Mouse (Mus musculus): ENCODE measurements around the gene Rapgef6. TPM values are rescaled to one million over a fixed set of nuclear protein-coding genes. Genes with fewer than 3 reads are reported as not detected.

Gene Rapgef6
- polyA plus RNA-seq, 1 experiment from 2014 or later, result 28.6 TPM

DNA sequence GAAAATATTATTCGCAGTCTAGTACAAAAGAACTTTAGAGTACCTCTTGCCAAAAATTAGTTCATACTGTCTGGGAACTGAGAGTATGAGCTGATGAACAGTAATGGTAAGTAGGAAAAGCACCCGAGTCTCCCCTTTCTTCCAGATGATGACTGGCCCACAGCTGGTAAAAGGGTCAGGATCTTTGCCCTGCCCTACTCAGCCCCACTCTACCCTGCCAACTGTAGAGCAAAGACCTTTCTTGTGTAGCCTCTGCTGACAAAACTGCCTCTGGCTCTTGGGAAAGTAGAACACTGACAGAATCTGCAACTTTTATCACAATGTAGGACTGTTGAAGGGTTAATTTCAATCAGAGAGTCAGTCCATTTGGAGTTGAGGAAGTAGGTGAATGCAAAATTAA lies 32.3 kb downstream of the Rapgef6 start:
- no peaks in the 10 kb centered on the region for H3K27me3 ChIP-seq (replicated peaks; ENCODE audit: control insufficient read depth, insufficient read depth, low read length)
- H3K9ac ChIP-seq (ENCODE audit: low read depth, low read length), result no peak overlapping the region
- no peak overlapping the region for H3K27ac ChIP-seq (ENCODE audit: low read length)
- H3K9me3 ChIP-seq (ENCODE audit: control insufficient read depth, low read length), result no peaks in the 10 kb centered on the region
- H3K36me3 ChIP-seq (ENCODE audit: control insufficient read depth, insufficient read depth, low read length), result no peaks in the 10 kb centered on the region
- no peak for ATAC-seq
- 90% methylated on average over 2 of the region's 2 CpGs for WGBS
- H3K4me2 ChIP-seq (ENCODE audit: low read depth, low read length), result no peak overlapping the region
- no peak overlapping the region for H3K4me3 ChIP-seq (ENCODE audit: low read length)
- no peaks in the 10 kb centered on the region for H3K4me1 ChIP-seq (ENCODE audit: control insufficient read depth, insufficient read depth, low read length)

DNA sequence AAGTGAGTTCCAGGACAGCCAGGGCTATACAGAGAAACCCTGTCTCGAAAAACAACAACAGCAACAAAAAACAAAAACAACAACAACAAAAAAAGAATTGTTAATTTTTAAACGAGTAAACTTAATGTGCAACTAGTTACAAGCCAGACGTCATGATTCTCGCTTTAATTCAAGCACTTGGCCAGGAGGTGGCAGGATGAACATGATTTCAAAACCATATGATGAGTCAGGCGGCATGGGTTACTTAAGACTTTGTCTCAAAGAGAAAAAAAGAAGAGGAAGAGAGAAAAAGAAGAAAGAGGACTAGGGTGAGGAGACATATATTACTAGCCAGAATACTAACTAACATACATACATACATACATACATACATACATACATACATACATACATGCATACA lies 40.1 kb downstream of the Rapgef6 start:
- Histone ChIP-seq H3K4me2 (ENCODE audit: low read depth, low read length) (no peak overlapping the region), H3K4me1 (ENCODE audit: control insufficient read depth, insufficient read depth, low read length) (no peaks in the 10 kb centered on the region), H3K27me3 (replicated peaks; ENCODE audit: control insufficient read depth, insufficient read depth, low read length) (no peaks in the 10 kb centered on the region), H3K27ac (ENCODE audit: low read length) (no peak overlapping the region), H3K4me3 (ENCODE audit: low read length) (no peak overlapping the region), H3K9ac (ENCODE audit: low read depth, low read length) (no peak overlapping the region), H3K9me3 (ENCODE audit: control insufficient read depth, low read length) (no peaks in the 10 kb centered on the region), H3K36me3 (ENCODE audit: control insufficient read depth, insufficient read depth, low read length) (no peaks in the 10 kb centered on the region)
- 87% methylated on average over 5 of the region's 5 CpGs for WGBS
- ATAC-seq, result no peak

DNA sequence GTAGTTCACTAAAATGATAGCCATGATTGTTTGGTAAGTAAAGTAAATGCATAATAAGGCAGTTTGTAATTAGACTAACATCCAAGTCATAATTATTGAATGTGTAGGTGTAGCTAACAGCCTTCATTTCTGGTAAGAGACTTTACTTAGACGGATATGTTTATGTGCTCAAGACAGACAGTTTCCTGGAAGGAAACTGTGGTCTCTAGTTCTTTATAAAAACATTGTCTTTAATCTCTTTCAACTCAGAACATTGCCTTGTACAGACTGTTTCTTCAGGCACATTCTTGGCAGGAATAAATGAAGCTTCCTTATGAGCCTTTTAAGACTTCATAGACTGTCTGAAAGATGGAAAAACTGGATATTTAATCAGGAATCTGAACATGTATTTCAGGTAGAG lies 45.3 kb downstream of the Rapgef6 start:
- Histone ChIP-seq H3K9me3 (ENCODE audit: control insufficient read depth, low read length) (no peaks in the 10 kb centered on the region), H3K9ac (ENCODE audit: low read depth, low read length) (no peak overlapping the region), H3K4me1 (ENCODE audit: control insufficient read depth, insufficient read depth, low read length) (no peaks in the 10 kb centered on the region), H3K36me3 (ENCODE audit: control insufficient read depth, insufficient read depth, low read length) (no peaks in the 10 kb centered on the region), H3K4me2 (ENCODE audit: low read depth, low read length) (no peak overlapping the region), H3K27me3 (replicated peaks; ENCODE audit: control insufficient read depth, insufficient read depth, low read length) (no peaks in the 10 kb centered on the region), H3K4me3 (ENCODE audit: low read length) (no peak overlapping the region), H3K27ac (ENCODE audit: low read length) (no peak overlapping the region)
- WGBS, result 48% methylated on average over 1 of the region's 1 CpGs
- no peak for ATAC-seq

- H3K4me1 ChIP-seq (ENCODE audit: control insufficient read depth, insufficient read depth, low read length), result no peaks in the 10 kb centered on the region
- H3K4me3 ChIP-seq (ENCODE audit: low read length), result no peak overlapping the region
- no peaks in the 10 kb centered on the region for H3K27me3 ChIP-seq (replicated peaks; ENCODE audit: control insufficient read depth, insufficient read depth, low read length)
- no peak overlapping the region for H3K4me2 ChIP-seq (ENCODE audit: low read depth, low read length)
- H3K27ac ChIP-seq (ENCODE audit: low read length), result no peak overlapping the region
- WGBS, result 91% methylated on average over 2 of the region's 2 CpGs
- H3K9me3 ChIP-seq (ENCODE audit: control insufficient read depth, low read length), result no peaks in the 10 kb centered on the region
- ATAC-seq, result no peak
- H3K36me3 ChIP-seq (ENCODE audit: control insufficient read depth, insufficient read depth, low read length), result no peaks in the 10 kb centered on the region
- H3K9ac ChIP-seq (ENCODE audit: low read depth, low read length), result no peak overlapping the region
These were observed 52.1 kb downstream of the Rapgef6 start for GRCm38 (mm10) chr11:54574741-54575140.

DNA sequence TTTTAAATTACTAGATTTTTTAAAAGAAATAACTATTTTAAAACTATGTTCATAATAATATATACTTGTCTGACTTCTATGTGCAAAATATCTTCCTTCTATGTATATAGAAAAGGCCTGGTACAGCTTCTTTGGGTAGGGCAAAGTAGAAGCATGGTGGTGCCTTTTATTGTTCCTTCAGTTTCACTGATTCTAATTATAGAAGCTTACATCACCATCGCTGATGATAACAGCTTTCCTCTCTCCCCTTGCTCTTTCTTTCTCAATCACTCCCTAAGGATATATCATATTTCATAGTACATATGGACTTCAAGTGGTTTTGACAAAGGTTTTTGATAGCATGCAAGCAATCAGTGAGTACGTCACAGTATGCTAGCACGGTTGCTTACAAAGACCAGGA lies 69.9 kb downstream of the Rapgef6 start:
- ATAC-seq, result 0 out of 2 replicates have a peak, but pooled peaks have one; percentile 42
- 60% methylated on average over 3 of the region's 3 CpGs for WGBS
- H3K4me1 ChIP-seq (ENCODE audit: control insufficient read depth, insufficient read depth, low read length), result 0 out of 2 replicates have a peak, but pooled peaks cover 4% of the 10 kb centered on the region

DNA sequence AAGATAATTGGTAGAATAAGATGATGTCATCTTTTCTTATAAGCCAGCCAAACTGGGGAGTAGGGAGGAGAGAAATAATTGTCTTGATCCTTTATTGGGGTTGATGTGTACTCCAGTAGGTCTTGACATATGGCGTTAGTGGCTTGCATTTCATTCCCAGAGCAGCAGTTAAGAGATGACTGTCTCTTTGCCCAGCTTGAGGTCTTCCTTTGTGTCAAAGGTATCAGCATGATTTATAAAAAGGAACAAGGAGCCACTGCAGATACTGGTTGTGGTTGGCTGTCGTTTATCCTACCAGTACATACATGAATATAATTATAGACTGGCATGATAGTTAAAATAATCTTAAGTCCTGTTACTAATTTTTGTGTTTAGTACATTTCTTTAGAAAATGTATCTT lies 71.4 kb downstream of the Rapgef6 start:
- Histone ChIP-seq H3K27me3 (replicated peaks; ENCODE audit: control insufficient read depth, insufficient read depth, low read length) (no peaks in the 10 kb centered on the region), H3K4me1 (ENCODE audit: control insufficient read depth, insufficient read depth, low read length) (peaks cover 7% of the 10 kb centered on the region; the same call in 1 of the 2 replicates), H3K27ac (ENCODE audit: low read length) (no peak overlapping the region), H3K36me3 (ENCODE audit: control insufficient read depth, insufficient read depth, low read length) (no peaks in the 10 kb centered on the region), H3K9me3 (ENCODE audit: control insufficient read depth, low read length) (no peaks in the 10 kb centered on the region), H3K9ac (ENCODE audit: low read depth, low read length) (no peak overlapping the region), H3K4me2 (ENCODE audit: low read depth, low read length) (no peak overlapping the region), H3K4me3 (ENCODE audit: low read length) (no peak overlapping the region)
- no peak for ATAC-seq
- WGBS, result 77% methylated on average over 2 of the region's 2 CpGs

More for the DNA sequence above, 69.9 kb downstream of the Rapgef6 start:
- no peaks in the 10 kb centered on the region for H3K36me3 ChIP-seq (ENCODE audit: control insufficient read depth, insufficient read depth, low read length)
- no peak overlapping the region for H3K4me3 ChIP-seq (ENCODE audit: low read length)
- H3K27ac ChIP-seq (ENCODE audit: low read length), result no peak overlapping the region
- H3K9me3 ChIP-seq (ENCODE audit: control insufficient read depth, low read length), result no peaks in the 10 kb centered on the region
- H3K9ac ChIP-seq (ENCODE audit: low read depth, low read length), result no peak overlapping the region
- H3K4me2 ChIP-seq (ENCODE audit: low read depth, low read length), result no peak overlapping the region
- no peaks in the 10 kb centered on the region for H3K27me3 ChIP-seq (replicated peaks; ENCODE audit: control insufficient read depth, insufficient read depth, low read length)

DNA sequence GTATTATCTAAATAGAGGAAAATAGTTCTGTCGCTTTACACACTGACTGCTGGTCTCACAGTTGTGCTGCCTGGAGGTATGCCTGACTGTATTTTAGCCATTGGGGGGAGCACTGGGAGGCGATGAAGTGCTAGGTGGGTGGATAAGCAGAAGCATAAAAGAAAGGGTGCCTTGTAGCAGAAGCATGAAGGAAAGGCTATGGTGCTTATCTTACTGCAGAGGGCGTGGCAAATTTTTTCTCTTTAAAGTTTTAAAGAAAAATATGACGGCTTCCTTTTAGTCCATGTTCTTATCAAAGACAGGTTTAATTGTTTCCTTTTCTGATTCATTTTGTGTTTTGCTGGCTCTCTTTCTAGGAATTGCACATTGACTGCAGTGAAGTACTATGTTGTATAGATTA lies 72.4 kb downstream of the Rapgef6 start:
- Histone ChIP-seq H3K27me3 (replicated peaks; ENCODE audit: control insufficient read depth, insufficient read depth, low read length) (no peaks in the 10 kb centered on the region), H3K4me2 (ENCODE audit: low read depth, low read length) (no peak overlapping the region), H3K4me1 (ENCODE audit: control insufficient read depth, insufficient read depth, low read length) (peaks cover 7% of the 10 kb centered on the region; the same call in 1 of the 2 replicates), H3K9me3 (ENCODE audit: control insufficient read depth, low read length) (no peaks in the 10 kb centered on the region), H3K27ac (ENCODE audit: low read length) (no peak overlapping the region), H3K9ac (ENCODE audit: low read depth, low read length) (no peak overlapping the region), H3K4me3 (ENCODE audit: low read length) (no peak overlapping the region), H3K36me3 (ENCODE audit: control insufficient read depth, insufficient read depth, low read length) (no peaks in the 10 kb centered on the region)
- peak; percentile 46; the same call in 1 of the 2 replicates for ATAC-seq
- 54% methylated on average over 4 of the region's 4 CpGs for WGBS

DNA sequence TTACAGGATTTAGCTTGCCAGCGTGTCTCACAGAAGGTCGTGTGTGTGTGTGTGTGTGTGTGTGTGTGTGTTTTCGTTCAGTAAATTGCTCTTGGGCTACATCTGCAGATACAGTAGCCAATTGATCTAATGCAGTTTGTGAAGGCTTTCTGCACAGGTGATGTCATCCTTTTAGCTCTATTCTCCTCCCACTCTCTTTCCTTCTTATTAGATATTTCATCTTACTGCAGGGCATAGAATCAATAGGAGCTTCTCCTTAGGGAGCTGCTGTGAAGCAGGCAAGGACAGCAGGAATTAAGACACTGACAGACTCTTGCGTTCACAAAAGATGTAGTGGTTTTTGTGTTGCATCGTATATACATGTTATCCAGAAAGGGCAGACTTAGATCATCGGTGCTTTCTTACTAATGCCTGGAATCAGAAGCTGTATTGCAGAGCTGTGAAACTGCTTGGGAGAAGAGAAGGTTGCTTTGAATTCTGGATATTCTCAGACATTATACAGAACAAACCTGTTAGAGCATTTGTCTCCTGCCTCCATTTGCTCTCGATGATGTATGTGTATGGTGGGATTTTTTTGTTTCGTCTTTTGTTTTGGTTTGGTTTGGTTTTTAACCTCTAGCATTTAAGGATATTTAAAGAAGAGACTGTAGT lies 73.4 kb downstream of the Rapgef6 start:
- Histone ChIP-seq H3K9me3 (ENCODE audit: control insufficient read depth, low read length) (no peaks in the 10 kb centered on the region), H3K4me1 (ENCODE audit: control insufficient read depth, insufficient read depth, low read length) (peaks cover 7% of the 10 kb centered on the region; the same call in 1 of the 2 replicates), H3K9ac (ENCODE audit: low read depth, low read length) (no peak overlapping the region), H3K4me3 (ENCODE audit: low read length) (no peak overlapping the region), H3K27me3 (replicated peaks; ENCODE audit: control insufficient read depth, insufficient read depth, low read length) (no peaks in the 10 kb centered on the region), H3K27ac (ENCODE audit: low read length) (no peak overlapping the region), H3K36me3 (ENCODE audit: control insufficient read depth, insufficient read depth, low read length) (no peaks in the 10 kb centered on the region), H3K4me2 (ENCODE audit: low read depth, low read length) (no peak overlapping the region)
- WGBS, result 73% methylated on average over 8 of the region's 8 CpGs
- ATAC-seq, result no peak

- no peak overlapping the region for H3K4me3 ChIP-seq (ENCODE audit: low read length)
- H3K4me1 ChIP-seq (ENCODE audit: control insufficient read depth, insufficient read depth, low read length), result peaks cover 5% of the 10 kb centered on the region; the same call in 1 of the 2 replicates
- H3K9me3 ChIP-seq (ENCODE audit: control insufficient read depth, low read length), result no peaks in the 10 kb centered on the region
- H3K27ac ChIP-seq (ENCODE audit: low read length), result no peak overlapping the region
- WGBS, result 48% methylated on average over 1 of the region's 1 CpGs
- no peaks in the 10 kb centered on the region for H3K27me3 ChIP-seq (replicated peaks; ENCODE audit: control insufficient read depth, insufficient read depth, low read length)
- H3K9ac ChIP-seq (ENCODE audit: low read depth, low read length), result no peak overlapping the region
- ATAC-seq, result no peak
- H3K36me3 ChIP-seq (ENCODE audit: control insufficient read depth, insufficient read depth, low read length), result no peaks in the 10 kb centered on the region
- H3K4me2 ChIP-seq (ENCODE audit: low read depth, low read length), result no peak overlapping the region
These were observed 75.3 kb downstream of the Rapgef6 start for GRCm38 (mm10) chr11:54597902-54598447.

Data from intestine, embryonic 16.5 days (tissue).